Mouse (Mus musculus) lung, adult 10 weeks (tissue): ENCODE data around the gene Wdr82. TPM values are rescaled to one million over a fixed set of nuclear protein-coding genes. Genes with fewer than 3 reads are reported as not detected.

ENCODE experiments used
- polyA plus RNA-seq: library from polyadenylated mRNA; stranded (reverse); fragments of 350-450 nt; fragmentation: Illumina TruSeq; extraction: RNeasy Lipid Tissue Mini Kit (QIAGEN cat#74804); gene quantifications from one replicate; pipeline ENCODE4 v1.2.3, GENCODE M21; 2014; ENCODE audit warnings: low read depth, low replicate concordance; ENCODE audit not compliant: insufficient read depth

Gene Wdr82
- 27.9 TPM for polyA plus RNA-seq

DNA sequence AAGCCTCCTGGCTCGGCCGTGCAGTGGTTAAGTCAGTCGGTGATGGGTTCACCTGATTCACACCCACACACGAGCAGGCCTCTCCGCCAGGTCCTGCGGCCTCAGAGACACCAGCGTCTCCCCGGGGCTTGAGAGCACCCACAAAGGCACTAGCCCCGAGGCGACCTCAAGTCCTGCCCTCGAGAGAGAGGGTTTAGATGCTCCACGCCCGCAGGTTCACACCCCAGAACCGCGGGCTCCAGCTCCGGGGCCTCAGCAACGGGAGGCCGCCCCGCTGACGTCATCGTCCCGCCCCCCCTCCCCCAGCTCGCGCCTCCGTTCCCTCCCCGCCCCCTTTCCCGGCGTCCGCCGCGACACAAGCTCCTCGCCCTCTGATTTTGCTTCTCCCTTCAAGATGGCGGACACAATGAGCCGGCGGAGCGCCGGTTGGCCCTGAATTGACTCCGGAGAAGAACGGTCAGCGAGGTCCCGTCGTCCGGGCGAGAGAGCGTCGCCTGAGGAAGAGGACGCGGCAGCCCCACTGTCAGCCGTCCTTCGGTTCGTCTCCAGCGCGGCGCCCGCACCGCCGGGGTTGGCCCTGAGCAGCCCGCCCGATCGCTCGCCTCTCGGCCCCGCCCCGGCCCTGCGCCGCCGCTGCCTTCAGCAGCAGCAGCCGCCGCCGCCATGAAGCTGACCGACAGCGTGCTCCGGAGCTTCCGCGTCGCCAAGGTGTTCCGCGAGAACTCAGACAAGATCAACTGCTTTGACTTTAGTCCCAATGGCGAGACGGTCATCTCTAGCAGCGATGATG, at the start of gene Wdr82:
Gene Wdr82 (plus strand): TSS at position 373 of the 790 bp plus-strand sequence.

DNA sequence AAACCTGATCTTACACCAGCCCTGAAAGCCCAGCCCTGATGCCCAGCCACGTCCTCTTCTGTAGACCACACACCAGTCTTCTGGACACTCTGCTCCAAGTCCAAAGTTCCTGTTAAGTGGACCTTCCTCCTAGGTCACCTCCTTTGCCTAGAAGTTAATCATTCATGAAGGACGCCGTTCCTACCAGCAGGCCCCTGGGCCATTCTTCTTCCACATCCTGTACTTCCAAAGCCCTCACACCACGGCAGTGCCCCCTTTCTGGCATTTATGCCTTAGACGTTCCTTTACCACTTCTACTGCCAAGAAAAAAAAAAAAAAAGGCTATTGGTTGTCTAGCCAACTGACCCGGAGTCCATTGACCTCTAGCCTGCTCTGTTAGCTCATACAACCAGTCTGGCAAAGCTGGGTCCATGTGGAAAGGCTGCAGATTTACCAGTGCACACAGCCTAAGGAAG, 12.7 kb upstream of the Wdr82 start, which contains the start of gene Glyctk:
Gene Glyctk (minus strand): TSS at position 102 of the 455 bp plus-strand sequence.

DNA sequence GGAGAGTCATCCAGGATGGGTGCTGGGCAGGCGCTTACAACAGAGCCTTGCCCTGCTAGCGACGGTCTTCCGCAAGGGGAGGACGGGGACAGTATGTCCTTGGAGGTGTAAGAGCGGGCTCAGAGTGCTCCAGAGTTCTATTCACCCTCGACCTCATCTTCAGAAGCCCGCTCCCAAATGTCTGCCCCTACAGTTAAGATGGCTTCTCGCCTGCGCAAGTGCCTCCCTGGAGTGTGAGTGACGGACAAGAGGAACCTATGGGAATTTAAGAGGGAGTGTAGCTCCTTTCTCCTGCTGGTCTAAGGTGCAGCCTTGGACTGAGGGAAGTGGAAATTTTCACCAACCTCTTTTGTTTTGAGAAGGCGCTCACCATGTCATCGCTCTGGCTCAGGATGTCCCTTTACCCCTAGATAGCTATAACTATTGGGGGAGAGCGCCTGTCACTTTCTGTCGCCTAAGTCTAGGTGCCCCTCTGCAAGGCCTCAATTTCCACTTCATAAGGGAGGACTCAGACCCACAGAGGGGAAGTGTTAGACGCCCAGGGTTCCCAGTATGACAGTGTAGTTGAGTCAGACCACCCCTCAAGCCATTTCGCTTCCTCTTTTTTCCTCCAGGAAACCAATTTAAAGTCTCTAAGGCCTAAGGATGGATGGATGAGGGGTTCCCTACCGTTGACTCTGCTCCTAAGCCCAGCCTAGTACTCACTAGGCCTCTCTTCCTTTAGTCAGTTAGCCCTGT, 29.0 kb downstream of the Wdr82 start, which contains the start of gene Ppm1m:
Gene Ppm1m (minus strand): TSS at position 212 of the 738 bp plus-strand sequence.

GRCm38 (mm10) chr9:106202819-106203636, 32.3 kb downstream of the Wdr82 start, which contains the start of gene Twf2:
Twf2 (plus strand) TSS chr9:106203108.

GRCm38 (mm10) chr9:106222261-106222851, 51.6 kb downstream of the Wdr82 start, which contains the start of gene Tlr9:
Tlr9 (plus strand) TSS chr9:106222598.

Other genes with a start within 250 kb of the Wdr82 start
- 0.33 TPM for gene Col6a5, start 210.3 kb upstream of the Wdr82 start, polyA plus RNA-seq
- 0.39 TPM for gene Col6a4, start 74.1 kb upstream of the Wdr82 start, polyA plus RNA-seq
- gene Glyctk, start 12.8 kb upstream of the Wdr82 start, polyA plus RNA-seq = 1.2 TPM
- 33.4 TPM for gene Ppm1m, start 28.8 kb downstream of the Wdr82 start, polyA plus RNA-seq
- 44.7 TPM for gene Twf2, start 32.2 kb downstream of the Wdr82 start, polyA plus RNA-seq
- gene Tlr9, start 51.7 kb downstream of the Wdr82 start, polyA plus RNA-seq = 0.81 TPM
- gene Alas1, start 77.7 kb downstream of the Wdr82 start, polyA plus RNA-seq = 268 TPM
- gene Poc1a, start 110.1 kb downstream of the Wdr82 start, polyA plus RNA-seq = 6.4 TPM
- gene Dusp7, start 197.7 kb downstream of the Wdr82 start, polyA plus RNA-seq = 33.2 TPM